Mouse (Mus musculus): ENCODE measurements at regions not wholly inside any gene's neighbourhood (a gene's known extent, or its start where the extent isn't known, plus 50 kb on each side); places are given as distances from the start of the nearest gene placed in this dataset.

GRCm38 (mm10) chr7:119066026-119066425 lies 71.0 kb upstream of the Gprc5b start:
- H3K9ac ChIP-seq (ENCODE audit: low read depth, low read length): no peak overlapping the region
- no peak overlapping the region for H3K27ac ChIP-seq
- H3K27me3 ChIP-seq (ENCODE audit: control insufficient read depth, insufficient read depth, low read length): no peaks in the 10 kb centered on the region
- intact Hi-C loops (cut with DNase I): no loop called here
- H3K4me1 ChIP-seq (ENCODE audit: control insufficient read depth, insufficient read depth, low read length): no peaks in the 10 kb centered on the region
- no peak overlapping the region for H3K4me3 ChIP-seq
- no peaks in the 10 kb centered on the region for H3K79me2 ChIP-seq (replicated peaks; ENCODE audit: control insufficient read depth, insufficient read depth, low read length)
- no peak for DNase-seq
- TF ChIP-seq CTCF (IDR thresholded peaks at IDR 0.05): no peak
- WGBS: 43% methylated on average over 2 of the region's 2 CpGs
- no peaks in the 10 kb centered on the region for H3K36me3 ChIP-seq (ENCODE audit: control insufficient read depth, insufficient read depth, low read length)

All from heart, adult 2 months (tissue).